Mouse (Mus musculus): Measurements from ENCODE around the gene Faim. TPM values are rescaled to one million over a fixed set of nuclear protein-coding genes. Genes with fewer than 3 reads are reported as not detected.

The Faim gene
- total RNA-seq, 2 experiments from 2014 or later: 8.7 to 8.9 TPM

GRCm38 (mm10) chr9:98973101-98973521 lies 13.1 kb upstream of the Faim start:
- no peak for DNase-seq
- intact Hi-C loops (cut with DNase I): no loop called here

- intact Hi-C loops (cut with DNase I): no loop called here
- no peak for DNase-seq
These were observed 12.6 kb upstream of the Faim start for GRCm38 (mm10) chr9:98973561-98973960.

GRCm38 (mm10) chr9:98974898-98975297 lies 11.3 kb upstream of the Faim start:
- intact Hi-C loops (cut with DNase I): loop anchor here (5.0 kb wide), 1 partner anchor 72 kb away; no protein-coding TSS in a partner anchor

GRCm38 (mm10) chr9:98976081-98976480 lies 10.1 kb upstream of the Faim start:
- intact Hi-C loops (cut with DNase I): loop anchor here (5.0 kb wide), 1 partner anchor 71 kb away; no protein-coding TSS in a partner anchor
- DNase-seq: no peak

More at GRCm38 (mm10) chr9:98974898-98975297, 11.3 kb upstream of the Faim start:
- DNase-seq: no peak

GRCm38 (mm10) chr9:98976520-98976919 lies 9.7 kb upstream of the Faim start:
- DNase-seq: no peak
- intact Hi-C loops (cut with DNase I): loop anchor here (5.0 kb wide), 1 partner anchor 71 kb away; no protein-coding TSS in a partner anchor

- peak; percentile 86 to 93 for DNase-seq
- intact Hi-C loops (cut with DNase I): loop anchor here (2.0 to 5.0 kb wide), 3 partner anchors 68 to 397 kb away; partner anchors contain the start of gene Cep70
These were observed 6.4 kb upstream of the Faim start for GRCm38 (mm10) chr9:98979431-98980416.

GRCm38 (mm10) chr9:98986476-98987096 lies 413 bp downstream of the Faim start:
- intact Hi-C loops (cut with DNase I): no loop called here
- DNase-seq: no peak

- intact Hi-C loops (cut with DNase I): no loop called here
- DNase-seq: no peak
These were observed 958 bp downstream of the Faim start for GRCm38 (mm10) chr9:98987131-98987530.

- no peak for DNase-seq
- intact Hi-C loops (cut with DNase I): no loop called here
These were observed 7.9 kb downstream of the Faim start for GRCm38 (mm10) chr9:98994103-98994502.

GRCm38 (mm10) chr9:98999881-99000339 lies 13.7 kb downstream of the Faim start:
- DNase-seq: no peak
- intact Hi-C loops (cut with DNase I): no loop called here

GRCm38 (mm10) chr9:99001326-99001725 lies 15.2 kb downstream of the Faim start:
- DNase-seq: no peak

GRCm38 (mm10) chr9:99009069-99009897 lies 23.1 kb downstream of the Faim start:
- intact Hi-C loops (cut with DNase I): no loop called here
- DNase-seq: peak; percentile 9 to 31

More at GRCm38 (mm10) chr9:99001326-99001725, 15.2 kb downstream of the Faim start:
- intact Hi-C loops (cut with DNase I): no loop called here

- DNase-seq: no peak
- intact Hi-C loops (cut with DNase I): no loop called here
These were observed 23.7 kb downstream of the Faim start for GRCm38 (mm10) chr9:99009898-99010199.

- DNase-seq: no peak
- intact Hi-C loops (cut with DNase I): no loop called here
These were observed 30.1 kb downstream of the Faim start for GRCm38 (mm10) chr9:99016301-99016700.

- DNase-seq: no peak
- intact Hi-C loops (cut with DNase I): no loop called here
These were observed 30.6 kb downstream of the Faim start for GRCm38 (mm10) chr9:99016759-99017158.

GRCm38 (mm10) chr9:99017679-99018078 lies 31.5 kb downstream of the Faim start:
- DNase-seq: no peak
- intact Hi-C loops (cut with DNase I): no loop called here

GRCm38 (mm10) chr9:99021166-99021565 lies 35.0 kb downstream of the Faim start:
- intact Hi-C loops (cut with DNase I): no loop called here
- no peak for DNase-seq

GRCm38 (mm10) chr9:99021751-99022150 lies 35.6 kb downstream of the Faim start:
- intact Hi-C loops (cut with DNase I): no loop called here

GRCm38 (mm10) chr9:99032031-99032430 lies 45.9 kb downstream of the Faim start:
- intact Hi-C loops (cut with DNase I): no loop called here
- no peak for DNase-seq

More at GRCm38 (mm10) chr9:99021751-99022150, 35.6 kb downstream of the Faim start:
- DNase-seq: no peak

- no peak for DNase-seq
- intact Hi-C loops (cut with DNase I): no loop called here
These were observed 47.9 kb downstream of the Faim start for GRCm38 (mm10) chr9:99034111-99034510.

Measured in heart, postnatal 10 days (tissue).